Comparison of ENCODE assay signal across 21 mouse cellular contexts in genomic region chr13:48922712-48923111, GRCm38 (mm10). TPM values are rescaled to one million over a fixed set of nuclear protein-coding genes. Genes with fewer than 3 reads are reported as not detected.
DNase-seq lines count a peak whose midpoint lies in the region; ATAC-seq and TF ChIP-seq lines count a peak whose summit lies in the region.
"Had no signal": no experiment of that assay in that cellular context is flagged by ENCODE, and none has a peak within 500 bp of the region (broad histone marks: within the 10 kb centered on the region; RNA-seq: fewer than 3 reads in every experiment).

No protein-coding gene starts in this region.

- 84% methylated on average over 2 of the region's 2 CpGs for WGBS in heart, embryonic 10.5 days
- 77% methylated on average over 2 of the region's 2 CpGs for WGBS in liver, postnatal 0 days (ENCODE audit: insufficient replicate concordance)
- 91% methylated on average over 2 of the region's 2 CpGs for WGBS in liver, embryonic 11.5 days

- TF ChIP-seq CTCF in layer of hippocampus, adult 2 months (conservative IDR thresholded peaks at IDR 0.05): no peak
- TF ChIP-seq CTCF in liver, postnatal 0 days (IDR thresholded peaks at IDR 0.05; ENCODE audit: low read depth): no peak

- H3K4me3 ChIP-seq in heart, embryonic 10.5 days: no peak overlapping the region
- no peak overlapping the region for H3K4me3 ChIP-seq in layer of hippocampus, adult 2 months
- no peak overlapping the region for H3K4me3 ChIP-seq in liver, postnatal 0 days (ENCODE audit: low read depth, low read length)
- H3K4me3 ChIP-seq in liver, embryonic 11.5 days (ENCODE audit: low read depth, low read length): no peak overlapping the region
- H3K4me3 ChIP-seq: embryonic facial prominence, embryonic 13.5 days; embryonic facial prominence, embryonic 15.5 days; erythroblast, embryonic 14.5 days had no signal

- H3K9me3 ChIP-seq in heart, embryonic 10.5 days: no peaks in the 10 kb centered on the region
- H3K9me3 ChIP-seq in liver, postnatal 0 days (ENCODE audit: low read length): no peaks in the 10 kb centered on the region
- no peaks in the 10 kb centered on the region for H3K9me3 ChIP-seq in liver, embryonic 11.5 days (ENCODE audit: control insufficient read depth, low read length)
- H3K9me3 ChIP-seq: embryonic facial prominence, embryonic 13.5 days; embryonic facial prominence, embryonic 15.5 days had no signal

- no peak for TF ChIP-seq EP300 in liver, postnatal 0 days (IDR thresholded peaks at IDR 0.05; ENCODE audit: low read depth)

- H3K4me1 ChIP-seq in heart, embryonic 10.5 days: no peaks in the 10 kb centered on the region
- peaks cover 17% of the 10 kb centered on the region; the same call in 1 of the 2 replicates for H3K4me1 ChIP-seq in liver, postnatal 0 days (ENCODE audit: insufficient read depth)
- H3K4me1 ChIP-seq in liver, embryonic 11.5 days (replicated peaks; ENCODE audit: control insufficient read depth, insufficient read depth, low read length): no peaks in the 10 kb centered on the region
- H3K4me1 ChIP-seq: embryonic facial prominence, embryonic 13.5 days; embryonic facial prominence, embryonic 15.5 days had no signal

- DNase-seq in heart, embryonic 10.5 days (ENCODE audit: low spot score): peak; percentile 43
- DNase-seq in heart, postnatal 25 days (ENCODE audit: low spot score): no peak
- no peak for DNase-seq in layer of hippocampus, adult 2 months (ENCODE audit: low spot score in 2 of 2)
- no peak for DNase-seq in layer of hippocampus, adult 8-10 months (ENCODE audit: low spot score in 2 of 2)
- DNase-seq in liver, postnatal 0 days: no peak
- no peak for DNase-seq in liver, embryonic 11.5 days (ENCODE audit: low spot score)
- DNase-seq: adrenal gland, adult 2 months; adrenal gland, postnatal 10 days; adrenal gland, postnatal 25 days; cerebellum, adult 11 months; cerebellum, adult 18-20 months; cerebellum, adult 8-10 months; cerebellum, adult 9-11 months; cerebellum, postnatal 14 days; cerebellum, postnatal 36 days; embryo, embryonic 11 days had no signal

- H3K27me3 ChIP-seq in heart, embryonic 10.5 days (ENCODE audit: insufficient read depth, poor library complexity, severe bottlenecking): no peaks in the 10 kb centered on the region
- H3K27me3 ChIP-seq in liver, postnatal 0 days (ENCODE audit: insufficient read depth, low read length): no peaks in the 10 kb centered on the region
- no peaks in the 10 kb centered on the region for H3K27me3 ChIP-seq in liver, embryonic 11.5 days (replicated peaks; ENCODE audit: control insufficient read depth, insufficient read depth, low read length)
- H3K27me3 ChIP-seq: embryonic facial prominence, embryonic 13.5 days; embryonic facial prominence, embryonic 15.5 days had no signal

- H3K27ac ChIP-seq in heart, embryonic 10.5 days: no peak overlapping the region
- peak overlapping the region; percentile 61; the same call in 1 of the 2 replicates for H3K27ac ChIP-seq in layer of hippocampus, adult 2 months
- peak overlapping the region; percentile 7; the same call in 1 of the 2 replicates for H3K27ac ChIP-seq in liver, postnatal 0 days (ENCODE audit: low read depth)
- no peak overlapping the region for H3K27ac ChIP-seq in liver, embryonic 11.5 days (ENCODE audit: low read depth, low read length)
- H3K27ac ChIP-seq: embryonic facial prominence, embryonic 13.5 days; embryonic facial prominence, embryonic 15.5 days had no signal

- H3K9ac ChIP-seq in liver, postnatal 0 days (replicated peaks): no peak overlapping the region
- H3K9ac ChIP-seq in liver, embryonic 11.5 days (ENCODE audit: low read depth, low read length): no peak overlapping the region
- H3K9ac ChIP-seq: embryonic facial prominence, embryonic 13.5 days; embryonic facial prominence, embryonic 15.5 days had no signal

- H3K4me2 ChIP-seq in liver, postnatal 0 days (ENCODE audit: low read depth, low read length): no peak overlapping the region
- H3K4me2 ChIP-seq in liver, embryonic 11.5 days: no peak overlapping the region
- H3K4me2 ChIP-seq: embryonic facial prominence, embryonic 13.5 days; embryonic facial prominence, embryonic 15.5 days had no signal

- intact Hi-C loops in heart, postnatal 25 days (cut with DNase I): no loop called here

- H3K36me3 ChIP-seq in heart, embryonic 10.5 days: peaks cover 55% of the 10 kb centered on the region
- peaks cover 45% of the 10 kb centered on the region for H3K36me3 ChIP-seq in liver, postnatal 0 days (replicated peaks; ENCODE audit: insufficient read depth, low read length)
- peaks cover 34% of the 10 kb centered on the region for H3K36me3 ChIP-seq in liver, embryonic 11.5 days (ENCODE audit: control insufficient read depth, insufficient read depth, low read length)

- peak; percentile 53; the same call in 1 of the 2 replicates for ATAC-seq in liver, postnatal 0 days
- ATAC-seq in liver, embryonic 11.5 days (replicated peaks; ENCODE audit: low FRiP score): no peak
- ATAC-seq: forebrain, embryonic 14.5 days; forebrain, embryonic 16.5 days had no signal

RNA-seq across cellular contexts. Expression of gene Fam120a, which starts 45.1 kb away (rescaled TPM):
- polyA plus RNA-seq in heart, embryonic 10.5 days (2016; fragmentation: Nextera tagmentation; extraction: Ambion mirVana): 17.5 and 20.7 TPM in 2 replicates
- total RNA-seq in heart, postnatal 25 days (2021): 100 to 1,000 TPM; 110 to 116 TPM
- 100 to 1,000 TPM; 112 to 120 TPM for total RNA-seq in layer of hippocampus, adult 2 months (2021)
- 100 to 1,000 TPM; 103 to 110 (median 105) TPM for total RNA-seq in layer of hippocampus, adult 8-10 months (2022)
- 13.1 and 13.3 TPM in 2 replicates for polyA plus RNA-seq in liver, postnatal 0 days (2015; fragmentation: Nextera tagmentation; extraction: Ambion mirVana)
- polyA plus RNA-seq in liver, embryonic 11.5 days (2014; fragmentation: Nextera tagmentation; extraction: Ambion mirVana): 33.1 and 38.0 TPM in 2 replicates

RNA-seq across cellular contexts. Expression of gene Phf2, which starts 51.8 kb away (rescaled TPM):
- 4.1 and 6.8 TPM in 2 replicates for polyA plus RNA-seq in heart, embryonic 10.5 days (2016; fragmentation: Nextera tagmentation; extraction: Ambion mirVana)
- 10 to 100 TPM; 25.4 to 29.0 TPM for total RNA-seq in heart, postnatal 25 days (2021)
- total RNA-seq in layer of hippocampus, adult 2 months (2021): 10 to 100 TPM; 38.4 to 38.8 TPM
- 10 to 100 TPM; 35.5 to 40.5 (median 37.5) TPM for total RNA-seq in layer of hippocampus, adult 8-10 months (2022)
- 1.5 and 1.6 TPM in 2 replicates for polyA plus RNA-seq in liver, postnatal 0 days (2015; fragmentation: Nextera tagmentation; extraction: Ambion mirVana)
- polyA plus RNA-seq in liver, embryonic 11.5 days (2014; fragmentation: Nextera tagmentation; extraction: Ambion mirVana): 6.2 and 8.3 TPM in 2 replicates

Comparison
In these comparisons a context has a peak if more than half of its experiments do, and no peak if none do; other contexts are left out.
1. H3K27ac ChIP-seq: peak in layer of hippocampus, adult 2 months (single experiment) and liver, postnatal 0 days (single experiment); none in heart, embryonic 10.5 days (single experiment) and liver, embryonic 11.5 days (single experiment).